Mouse (Mus musculus) frontal cortex, postnatal 10 days (tissue): ENCODE data around the gene Plcd4.
A peak's percentile ranks its signal among the peaks of the same experiment; 100 is the strongest.
"Not testable (repeated sequence)": the region's sequence is repeated elsewhere in the genome, so short reads cannot be mapped to it uniquely, and the experiment has no call there.

ENCODE experiments used
- DNase-seq, 2 experiments: peaks; one replicate each; pipeline ENCODE4 v3.0.0; 2022; ENCODE audit warnings: low spot score in 2 of 2, mixed read lengths in 1 of 2

Plcd4 gene

DNA sequence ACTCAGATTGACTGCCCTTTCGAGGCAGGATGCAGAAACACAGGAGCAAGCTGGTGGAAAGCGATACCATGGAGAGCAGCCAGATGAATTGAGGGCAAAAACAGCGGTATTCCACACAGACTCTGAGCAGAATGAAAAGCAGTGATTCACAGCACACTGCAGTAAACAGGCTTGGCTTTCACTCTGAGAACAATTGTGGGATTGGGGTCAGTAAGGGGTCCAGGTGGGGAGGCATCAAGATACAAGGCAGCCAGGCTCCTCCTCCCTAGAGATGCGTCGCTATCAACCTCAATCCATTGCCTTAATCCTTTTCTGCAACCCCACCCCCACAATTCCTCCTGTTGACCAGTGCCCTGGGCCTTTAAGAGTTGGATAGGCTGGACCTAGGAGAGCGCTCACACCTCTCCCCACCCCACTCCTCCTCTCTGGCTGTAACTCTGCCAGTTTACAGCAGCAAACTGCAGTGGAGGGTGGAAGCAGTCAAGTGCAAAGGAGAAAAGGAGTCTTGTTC lies at the start of gene Plcd4:
Gene Plcd4, plus strand, starts transcription at position 438 of the 511 bp plus-strand sequence.
- DNase-seq, result peak; percentile 14 to 26

- DNase-seq, result no peak
Observed at GRCm38 (mm10) chr1:74501106-74501505, 41.6 kb upstream of the Plcd4 start.

DNA sequence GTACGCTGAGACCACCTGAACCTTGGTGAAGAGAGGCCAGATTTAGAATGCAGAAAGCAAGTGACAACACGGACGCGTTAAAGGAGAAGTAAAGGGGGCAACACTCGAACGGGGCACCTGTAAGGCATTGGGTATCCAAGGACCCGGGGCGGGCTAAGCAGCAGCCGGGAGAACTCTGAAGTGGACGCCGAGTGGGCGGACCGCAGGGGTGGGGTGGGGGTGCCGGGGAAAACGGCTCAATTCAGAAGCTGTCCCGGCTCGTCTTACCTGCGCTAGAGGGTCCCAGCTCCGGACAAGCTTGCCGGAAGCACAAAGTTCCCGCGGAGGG lies 37.3 kb upstream of the Plcd4 start:
- no peak for DNase-seq

GRCm38 (mm10) chr1:74505721-74506464 lies 36.8 kb upstream of the Plcd4 start, which contains the start of gene Cnot9:
TSS of gene Cnot9 (plus strand) at chr1:74506058.
- peak; percentile 100 for DNase-seq

GRCm38 (mm10) chr1:74506471-74506881 lies 36.2 kb upstream of the Plcd4 start:
- no peak for DNase-seq

- no peak for DNase-seq
Observed at GRCm38 (mm10) chr1:74507780-74508179, 34.9 kb upstream of the Plcd4 start.

- DNase-seq, result no peak
Observed at GRCm38 (mm10) chr1:74511306-74511705, 31.4 kb upstream of the Plcd4 start.

DNA sequence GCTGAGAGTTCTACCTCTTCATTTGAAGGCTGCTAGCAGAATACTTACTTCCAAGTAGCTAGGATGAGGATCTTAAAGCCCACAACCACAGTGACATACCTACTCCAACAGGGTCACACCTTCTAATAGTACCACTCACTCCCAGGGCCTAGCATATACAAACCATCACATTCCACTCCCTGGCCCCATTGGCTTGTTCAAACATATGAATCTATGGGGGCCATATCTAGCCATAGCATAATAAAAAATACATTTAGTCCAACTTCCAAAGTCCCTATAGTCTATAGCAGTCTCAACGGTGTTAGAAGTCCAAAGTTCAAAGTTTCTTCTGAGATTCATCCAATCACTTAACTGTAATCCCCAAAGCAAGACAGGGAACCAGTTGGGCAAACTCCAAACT lies 29.7 kb upstream of the Plcd4 start:
- DNase-seq, result not testable (repeated sequence)

DNA sequence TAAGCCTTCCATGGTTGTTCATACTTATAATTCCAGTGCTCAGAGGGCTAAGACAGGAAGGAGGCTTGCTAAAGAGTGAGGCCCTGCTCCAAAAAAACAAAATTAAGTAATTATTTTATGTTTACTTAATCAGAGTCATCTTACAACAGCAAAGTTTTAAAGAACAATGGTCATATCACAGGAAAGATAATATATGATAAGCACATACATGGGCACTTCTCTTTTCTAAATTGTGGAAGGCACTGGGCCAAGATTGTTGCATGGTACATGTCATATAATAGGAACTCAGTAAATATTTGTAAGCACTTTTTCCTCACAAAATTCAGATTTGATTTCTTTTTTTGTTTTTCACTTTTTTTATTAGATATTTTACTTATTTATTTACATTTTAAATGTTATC lies 22.8 kb upstream of the Plcd4 start:
- no peak for DNase-seq

DNA sequence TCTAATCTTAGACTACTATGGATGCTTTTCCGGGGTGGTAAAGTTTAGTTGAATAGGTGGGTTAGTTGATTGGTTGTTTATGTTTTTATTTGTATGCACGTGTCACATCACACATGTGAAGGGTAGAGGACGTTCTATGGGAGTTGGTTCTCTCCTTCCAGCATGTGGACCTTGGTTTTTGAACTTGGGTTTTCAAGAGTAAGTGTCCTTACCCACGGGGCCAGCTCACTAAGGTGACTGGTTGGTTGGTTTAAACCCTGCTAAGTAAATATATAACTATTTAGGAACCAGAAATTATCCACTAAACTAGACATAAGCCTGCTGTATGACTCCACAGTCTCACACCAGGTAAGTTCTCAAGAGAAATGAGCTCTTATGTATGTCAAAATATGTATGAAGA lies 17.9 kb upstream of the Plcd4 start:
- DNase-seq, result no peak

DNA sequence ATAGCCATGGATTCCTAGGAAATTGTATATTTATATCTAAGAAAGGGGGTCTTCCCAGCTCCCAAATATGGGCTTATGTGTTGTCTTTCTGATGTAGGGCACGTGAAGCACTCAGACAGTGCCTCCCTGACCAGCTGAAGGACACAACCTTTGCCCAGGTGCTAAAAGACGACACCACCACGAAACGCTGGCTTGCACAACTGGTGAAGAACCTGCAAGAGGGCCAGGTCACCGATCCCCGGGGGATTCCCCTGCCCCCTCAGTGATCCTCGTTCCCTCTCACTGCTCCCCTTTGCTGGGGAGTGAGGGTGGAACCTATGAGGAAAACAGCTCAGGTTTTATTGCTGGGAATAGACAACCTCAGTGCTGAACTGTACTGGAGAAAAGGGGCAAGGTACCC lies 14.1 kb upstream of the Plcd4 start:
- no peak for DNase-seq

- no peak for DNase-seq
Observed at GRCm38 (mm10) chr1:74538650-74539049, 4.0 kb upstream of the Plcd4 start.

GRCm38 (mm10) chr1:74544184-74544583 lies 1.5 kb downstream of the Plcd4 start, which contains the start of gene Usp37:
TSS of gene Usp37 (minus strand) at chr1:74544284.
- DNase-seq, result no peak

GRCm38 (mm10) chr1:74559061-74559460 lies 16.4 kb downstream of the Plcd4 start:
- DNase-seq, result no peak

- no peak for DNase-seq
Observed at GRCm38 (mm10) chr1:74565834-74566233, 23.1 kb downstream of the Plcd4 start.

- DNase-seq, result no peak
Observed at GRCm38 (mm10) chr1:74569739-74570719, 27.3 kb downstream of the Plcd4 start.

GRCm38 (mm10) chr1:74582621-74583020 lies 39.9 kb downstream of the Plcd4 start:
- no peak for DNase-seq

- no peak for DNase-seq
Observed at GRCm38 (mm10) chr1:74584616-74585398, 42.1 kb downstream of the Plcd4 start.

DNA sequence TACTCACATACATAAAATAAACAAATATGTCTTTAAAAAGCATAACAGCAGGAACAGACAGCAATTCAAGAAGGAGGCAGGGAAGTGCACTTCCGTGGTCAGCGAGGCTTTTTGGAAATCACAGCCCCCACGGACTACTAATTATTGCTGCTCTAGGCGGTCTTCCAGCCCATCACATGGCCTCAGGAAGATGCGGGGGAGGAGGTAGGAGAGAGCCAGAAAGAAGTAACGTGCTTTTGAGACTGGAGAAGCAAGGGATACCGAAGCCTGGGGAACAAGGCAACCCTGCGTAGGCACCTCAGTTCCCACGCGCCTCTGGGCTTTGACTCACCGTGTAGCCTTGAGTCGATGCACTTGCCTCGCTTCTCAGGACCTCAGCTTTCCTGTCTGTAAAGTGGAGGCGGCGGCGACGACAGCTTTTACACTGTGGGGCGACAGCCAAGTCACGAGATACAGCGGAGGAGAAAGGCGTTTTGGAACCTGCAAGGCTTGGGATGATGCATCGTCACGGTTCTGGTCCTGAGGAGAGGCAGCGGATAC lies 44.6 kb downstream of the Plcd4 start:
- no peak for DNase-seq

- peak; percentile 98 for DNase-seq
Observed at GRCm38 (mm10) chr1:74587773-74588445, 45.2 kb downstream of the Plcd4 start, which contains the start of the genes Zfp142 and Bcs1l. TSS of gene Zfp142 (minus strand) at chr1:74588246. TSS of gene Bcs1l (plus strand) at chr1:74588289.

- DNase-seq, result no peak
Observed at GRCm38 (mm10) chr1:74594434-74594833, 51.7 kb downstream of the Plcd4 start.
